Mouse (Mus musculus): ENCODE data around the gene Prrt4.
A peak's percentile ranks its signal among the peaks of the same experiment; 100 is the strongest.

Gene Prrt4

DNA sequence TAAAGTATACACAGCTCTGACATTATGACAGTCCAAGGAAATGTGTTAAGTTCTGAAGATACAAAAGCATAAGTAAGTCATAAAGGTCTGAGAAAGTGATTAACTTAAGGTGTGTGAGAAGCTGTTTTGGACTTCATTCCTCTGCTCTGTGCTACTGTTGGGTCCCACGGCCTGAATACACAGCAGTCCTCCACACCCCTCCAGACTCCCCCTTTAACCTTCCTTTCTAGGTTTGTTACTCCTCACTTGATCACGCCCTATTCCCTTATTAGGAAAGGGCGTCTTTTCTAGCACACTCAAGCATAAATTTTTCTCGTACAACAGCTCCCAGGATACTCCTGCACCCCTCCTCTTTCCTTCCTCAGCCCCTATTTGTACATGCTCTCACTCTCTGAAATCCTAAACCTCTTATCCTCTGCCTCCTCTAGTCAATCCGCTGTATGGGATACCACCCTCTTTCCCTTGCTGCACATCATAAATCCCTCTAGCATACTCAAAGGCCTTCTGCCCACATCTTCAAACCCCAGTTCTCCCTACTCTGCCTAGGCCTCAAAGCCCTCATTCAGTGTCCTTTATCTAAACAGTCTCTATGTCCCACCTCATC lies 31.9 kb downstream of the Prrt4 start:
- DNase-seq (ENCODE audit: low spot score): no peak

DNA sequence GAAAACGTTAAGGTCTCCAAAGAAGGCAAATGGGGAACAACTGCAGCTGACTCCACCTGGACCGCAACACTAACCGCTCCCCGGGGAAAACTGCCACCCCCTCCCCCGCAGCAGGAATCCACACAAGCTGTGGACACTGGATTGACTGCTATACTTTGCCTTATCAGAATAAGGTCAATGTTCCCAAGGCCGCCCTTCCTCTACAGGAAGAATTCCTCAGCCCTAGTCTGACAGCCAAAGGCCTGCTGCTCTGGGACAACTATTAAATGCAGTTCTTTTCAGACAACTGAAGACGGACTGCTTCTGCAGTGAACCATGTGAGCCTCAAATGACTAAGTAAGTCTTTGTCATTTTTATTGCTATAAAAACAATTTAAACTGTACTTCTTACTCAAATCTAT lies 32.7 kb downstream of the Prrt4 start:
- DNase-seq (ENCODE audit: low spot score): no peak

DNA sequence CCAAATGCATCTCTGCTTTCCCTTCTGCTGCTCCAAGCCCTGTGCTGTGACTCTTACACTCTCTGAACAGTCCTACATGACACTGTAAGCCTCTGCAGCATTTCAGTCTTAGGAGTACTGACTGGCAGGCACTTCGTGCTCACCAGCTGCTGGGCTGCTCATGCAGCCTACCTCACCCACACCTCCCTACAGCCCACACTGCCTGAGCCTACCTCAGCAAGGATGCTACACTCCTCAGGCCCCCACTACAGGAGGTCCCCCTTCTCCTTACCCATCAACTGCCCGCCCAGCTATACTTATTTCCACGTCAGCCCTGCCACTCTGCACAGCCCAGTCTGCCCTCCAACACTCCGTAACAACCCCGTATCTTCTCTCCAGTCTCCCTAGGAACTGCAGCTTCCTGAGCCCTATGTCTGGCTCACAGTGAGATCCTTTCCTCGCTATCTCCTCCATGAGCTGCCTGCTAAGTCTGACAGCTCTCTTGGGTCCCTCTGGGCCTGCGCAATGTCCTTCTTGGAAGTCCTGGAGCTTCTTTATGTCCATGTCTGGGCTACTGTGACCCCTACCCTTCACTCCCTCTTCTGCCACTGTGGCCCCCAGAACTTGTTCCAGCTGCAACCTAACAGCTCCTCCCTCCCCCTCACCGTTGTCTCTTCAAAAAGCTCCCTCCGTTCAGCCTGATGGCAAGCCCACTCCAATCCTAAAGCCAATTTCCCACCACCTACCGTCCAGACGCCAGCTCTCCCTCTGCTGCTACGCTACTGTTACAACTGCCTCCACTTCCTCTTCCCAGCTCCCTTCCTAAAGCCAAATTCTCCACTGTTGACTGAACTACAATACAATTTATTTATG lies 33.7 kb downstream of the Prrt4 start:
- DNase-seq (ENCODE audit: low spot score): no peak

DNA sequence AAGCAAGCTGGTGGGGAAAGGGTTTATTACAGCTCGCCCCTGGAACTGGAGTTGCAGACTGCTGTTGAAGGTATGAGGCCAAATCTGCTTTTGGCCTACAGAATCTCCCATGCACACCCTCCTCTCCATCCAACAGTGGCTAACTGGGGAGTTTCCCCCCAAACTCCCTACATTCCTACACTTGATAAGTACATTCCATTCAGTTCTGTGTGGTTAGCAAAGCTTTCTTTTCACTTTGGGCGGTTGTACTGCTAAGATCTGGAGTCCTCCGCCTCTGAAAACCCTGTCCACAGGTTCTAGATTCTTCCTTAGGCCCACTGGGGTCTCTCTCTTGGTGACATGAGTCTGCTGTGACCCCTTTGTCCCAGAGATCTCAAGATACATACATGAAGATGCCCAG lies 34.4 kb downstream of the Prrt4 start:
- no peak for DNase-seq (ENCODE audit: low spot score)

DNA sequence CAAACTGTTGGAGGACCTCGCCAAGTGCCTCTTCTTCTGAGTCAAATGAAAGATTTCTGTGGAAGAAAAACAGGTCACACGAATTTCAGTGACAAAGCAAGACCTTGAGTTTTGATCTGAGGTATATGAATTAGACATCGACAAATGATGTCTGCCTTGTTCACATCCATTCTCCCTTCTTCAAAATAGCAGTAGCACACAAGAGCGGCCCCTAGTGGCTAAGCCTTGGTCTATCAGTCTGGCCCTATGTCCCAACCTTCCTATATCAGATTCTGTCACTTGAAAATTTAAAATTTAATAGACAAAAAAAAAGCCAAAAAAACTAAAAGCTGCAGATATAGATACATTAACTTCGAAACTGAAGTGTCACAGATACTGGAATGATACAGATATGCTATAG lies 35.8 kb downstream of the Prrt4 start:
- peak; percentile 15 for DNase-seq (ENCODE audit: low spot score)

DNA sequence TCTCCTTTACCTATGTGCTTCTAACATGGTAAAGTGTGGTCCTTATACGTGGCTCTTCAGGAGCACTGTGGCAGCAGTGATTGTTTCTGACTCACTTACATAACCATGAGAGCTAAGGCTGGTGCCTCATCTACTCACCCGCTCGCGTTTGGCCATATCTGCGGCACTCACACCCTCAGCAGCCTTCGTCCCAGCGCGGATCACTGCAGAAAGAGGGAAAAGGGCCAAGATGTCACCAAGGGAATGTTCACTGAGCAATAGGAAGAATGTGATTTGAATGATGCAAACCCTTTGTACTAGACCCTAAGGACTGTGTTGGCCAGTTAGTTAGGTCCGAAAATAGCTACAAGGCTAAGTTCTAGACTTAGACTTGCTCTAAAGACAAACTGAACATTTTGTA lies 41.9 kb downstream of the Prrt4 start:
- DNase-seq (ENCODE audit: low spot score): no peak

DNA sequence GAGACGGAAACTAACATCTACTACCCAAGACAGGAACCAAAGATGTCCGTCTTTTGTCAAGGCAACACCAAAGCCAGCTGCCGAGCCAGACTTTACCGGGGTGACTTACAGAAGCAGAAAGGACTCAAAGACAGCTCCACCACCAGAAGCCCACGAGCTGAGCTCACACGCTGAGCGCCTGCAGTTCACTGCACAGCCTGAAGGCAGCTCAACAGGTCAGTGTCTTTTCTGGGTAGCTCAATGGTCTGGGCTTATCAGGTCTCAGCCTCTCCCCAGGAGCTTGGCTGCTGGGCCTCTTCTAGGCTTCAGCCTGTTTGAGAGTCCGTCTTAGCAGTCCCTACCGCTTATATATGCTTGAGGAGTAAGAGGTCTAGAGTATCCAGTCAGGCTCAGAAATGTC lies 46.3 kb downstream of the Prrt4 start:
- DNase-seq (ENCODE audit: low spot score): no peak

DNA sequence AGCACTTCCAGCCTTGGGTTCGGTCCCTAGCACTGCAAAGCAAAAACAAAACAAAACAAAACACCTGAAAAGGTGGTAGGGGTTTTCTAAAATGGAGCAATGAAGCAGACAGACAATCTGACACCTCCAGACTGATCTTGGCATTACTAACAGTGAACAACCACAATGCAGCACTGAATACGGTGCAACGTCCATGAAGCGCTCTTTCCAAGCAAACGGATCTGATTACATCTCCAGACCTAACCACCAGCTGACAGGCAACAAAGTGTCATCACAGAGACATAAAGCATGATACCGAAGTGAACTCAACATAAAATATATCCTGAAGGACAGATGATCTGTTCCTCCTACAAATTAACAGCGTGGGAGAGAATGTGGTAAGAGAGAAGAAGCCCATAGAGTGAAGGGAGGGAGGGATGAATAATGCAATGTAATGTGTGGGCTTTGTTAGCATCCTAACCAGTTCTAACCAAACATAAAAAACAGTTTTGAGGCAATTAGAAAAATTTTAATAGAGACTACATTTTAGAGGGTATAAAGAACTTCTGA lies 52.4 kb downstream of the Prrt4 start:
- DNase-seq (ENCODE audit: low spot score): no peak

DNA sequence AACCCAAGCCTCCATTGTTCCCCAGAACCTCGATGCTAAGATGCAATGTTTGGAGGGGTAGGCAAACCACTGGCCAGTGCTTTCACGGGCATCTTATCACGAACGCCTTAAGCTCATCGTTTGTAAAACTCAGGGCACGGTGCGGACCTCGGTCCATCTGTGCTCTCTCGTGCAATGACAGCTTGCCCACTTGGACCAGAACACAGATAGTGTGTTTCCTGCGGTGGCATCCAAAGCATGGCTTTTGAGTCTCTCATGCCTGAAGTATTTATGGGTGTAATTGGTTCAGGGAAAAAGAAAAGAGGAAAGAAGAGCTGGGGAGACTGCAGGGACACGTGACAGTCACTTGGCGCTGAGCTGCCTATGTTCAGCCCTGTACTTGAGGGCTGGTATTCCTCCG lies 59.4 kb downstream of the Prrt4 start:
- DNase-seq (ENCODE audit: low spot score): no peak

Data from T-cell, adult 2 months (primary cell).